Mouse (Mus musculus) brain, embryonic 14.5 days (tissue): ENCODE measurements around the gene Rpl15.

Experiments
- CTCF ChIP-seq: fragments of 200-500 bp; IDR thresholded peaks from 2 replicates; pipeline ENCODE4 v1.5.1; 2012; ENCODE audit warnings: inconsistent platforms, mild to moderate bottlenecking, moderate library complexity, borderline replicate concordance; ENCODE audit not compliant: insufficient read depth, insufficient read length; ENCODE audit errors: extremely low read depth
- POLR2A ChIP-seq: fragments of 200-500 bp; IDR thresholded peaks from 2 replicates; pipeline ENCODE4 v1.6.1; 2012; ENCODE audit warnings: mild to moderate bottlenecking, inconsistent platforms, borderline replicate concordance; ENCODE audit not compliant: poor library complexity, insufficient read depth, insufficient read length, severe bottlenecking; ENCODE audit errors: extremely low read depth

GRCm38 (mm10) chr14:18263427-18263826, 7.8 kb downstream of the Rpl15 start:
- TF ChIP-seq POLR2A (no peak), CTCF (no peak)
